Mouse (Mus musculus): ENCODE measurements around the gene Magoh. TPM values are rescaled to one million over a fixed set of nuclear protein-coding genes. Genes with fewer than 3 reads are reported as not detected.
A peak's percentile ranks its signal among the peaks of the same experiment; 100 is the strongest.

The Magoh gene
- polyA plus RNA-seq, 1 experiment from 2014 or later, result 111 TPM

DNA sequence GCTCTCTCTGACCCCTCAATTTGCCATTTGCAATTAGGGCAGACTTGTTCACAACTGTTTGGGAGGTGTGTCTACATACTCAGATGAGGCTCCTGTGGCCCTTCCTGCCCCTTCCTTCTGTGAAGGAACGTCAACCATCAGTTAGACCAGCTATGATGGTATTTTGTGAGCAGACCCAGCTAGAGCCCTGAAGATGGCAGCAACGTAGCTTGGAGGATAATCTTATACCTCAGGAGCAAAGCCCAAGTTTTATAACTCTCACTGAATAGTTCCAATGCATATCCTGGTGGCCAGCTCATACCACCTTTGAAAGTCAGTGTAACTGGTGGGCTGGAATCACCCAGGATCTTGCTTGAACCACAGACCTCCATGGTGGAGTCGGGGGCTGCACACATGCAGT, 51.9 kb downstream of the Magoh start:
- Histone ChIP-seq H3K27ac (ENCODE audit: low read length) (no peak overlapping the region), H3K9me3 (ENCODE audit: low read length) (no peaks in the 10 kb centered on the region), H3K9ac (replicated peaks; ENCODE audit: low read depth) (no peak overlapping the region), H3K4me3 (ENCODE audit: low read depth, low read length) (no peak overlapping the region), H3K4me2 (replicated peaks; ENCODE audit: low read depth, low read length) (no peak overlapping the region), H3K27me3 (replicated peaks; ENCODE audit: insufficient read depth, low read length) (no peaks in the 10 kb centered on the region), H3K4me1 (ENCODE audit: insufficient read depth, low read depth, low read length) (no peaks in the 10 kb centered on the region), H3K36me3 (ENCODE audit: insufficient read depth, low read length) (no peaks in the 10 kb centered on the region)
- ATAC-seq, result no peak
- WGBS, result 61% methylated on average over 3 of the region's 3 CpGs
- TF ChIP-seq CTCF (IDR thresholded peaks at IDR 0.05), result peak; percentile 32
- no peak for TF ChIP-seq EP300 (IDR thresholded peaks at IDR 0.05)
- no peak for DNase-seq (ENCODE audit: low spot score)

DNA sequence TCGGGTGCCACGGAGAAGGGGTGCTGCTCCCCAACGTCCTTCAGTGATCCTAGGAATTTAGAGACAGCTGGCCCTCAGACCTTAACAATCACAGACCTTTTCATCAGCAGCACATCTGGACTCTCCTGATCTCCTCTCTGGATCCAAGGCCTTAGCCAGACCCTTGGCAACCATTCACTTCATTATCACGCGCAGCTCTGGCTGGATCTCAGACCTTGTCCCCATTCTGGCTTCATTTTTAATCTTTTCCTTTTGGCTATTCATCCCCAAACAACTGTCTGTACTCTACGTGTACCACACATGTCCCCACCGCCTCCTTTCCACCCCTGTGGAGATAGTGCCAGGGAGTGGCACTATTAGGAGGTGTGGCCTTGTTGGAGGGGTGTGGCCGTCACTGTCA, 53.7 kb downstream of the Magoh start:
- Histone ChIP-seq H3K27ac (ENCODE audit: low read length) (no peak overlapping the region), H3K9me3 (ENCODE audit: low read length) (no peaks in the 10 kb centered on the region), H3K4me2 (replicated peaks; ENCODE audit: low read depth, low read length) (no peak overlapping the region), H3K36me3 (ENCODE audit: insufficient read depth, low read length) (no peaks in the 10 kb centered on the region), H3K9ac (replicated peaks; ENCODE audit: low read depth) (no peak overlapping the region), H3K27me3 (replicated peaks; ENCODE audit: insufficient read depth, low read length) (no peaks in the 10 kb centered on the region), H3K4me1 (ENCODE audit: insufficient read depth, low read depth, low read length) (no peaks in the 10 kb centered on the region), H3K4me3 (ENCODE audit: low read depth, low read length) (no peak overlapping the region)
- TF ChIP-seq CTCF (IDR thresholded peaks at IDR 0.05), result no peak
- TF ChIP-seq EP300 (IDR thresholded peaks at IDR 0.05), result no peak
- DNase-seq (ENCODE audit: low spot score) (no peak), ATAC-seq (no peak)
- WGBS, result 61% methylated on average over 8 of the region's 8 CpGs

DNA sequence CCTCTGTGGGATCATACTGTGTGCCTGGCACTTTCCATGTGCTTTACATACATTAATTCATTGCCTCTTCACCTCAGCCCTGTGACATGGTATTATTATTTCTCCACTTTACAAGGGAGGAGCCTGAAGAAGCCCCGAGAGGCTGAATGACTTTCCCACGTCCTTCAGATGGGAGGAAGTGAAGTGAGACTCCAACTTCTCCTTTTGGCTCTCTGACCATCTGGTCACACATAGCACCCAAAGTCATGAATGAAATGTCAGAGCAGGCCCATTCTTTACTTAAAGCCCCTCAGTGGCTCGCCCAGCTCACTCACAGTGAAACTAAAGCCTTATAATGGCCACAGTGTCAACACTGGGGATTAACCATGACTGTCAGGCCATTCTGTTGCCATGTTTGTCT, 55.7 kb downstream of the Magoh start:
- Histone ChIP-seq H3K27me3 (replicated peaks; ENCODE audit: insufficient read depth, low read length) (no peaks in the 10 kb centered on the region), H3K9me3 (ENCODE audit: low read length) (no peaks in the 10 kb centered on the region), H3K36me3 (ENCODE audit: insufficient read depth, low read length) (no peaks in the 10 kb centered on the region), H3K4me1 (ENCODE audit: insufficient read depth, low read depth, low read length) (no peaks in the 10 kb centered on the region), H3K4me3 (ENCODE audit: low read depth, low read length) (no peak overlapping the region), H3K9ac (replicated peaks; ENCODE audit: low read depth) (no peak overlapping the region), H3K4me2 (replicated peaks; ENCODE audit: low read depth, low read length) (no peak overlapping the region), H3K27ac (ENCODE audit: low read length) (no peak overlapping the region)
- DNase-seq (ENCODE audit: low spot score) (no peak), ATAC-seq (no peak)
- 54% methylated on average over 3 of the region's 3 CpGs for WGBS
- TF ChIP-seq EP300 (IDR thresholded peaks at IDR 0.05), result no peak
- no peak for TF ChIP-seq CTCF (IDR thresholded peaks at IDR 0.05)

Other genes with a start within 250 kb of the Magoh start
- 0.08 TPM in 1 of 2 replicates, not detected in the other for gene Dmrtb1, start 195.5 kb upstream of the Magoh start, polyA plus RNA-seq (2015; fragmentation: Nextera tagmentation; extraction: Ambion mirVana)
- 0.56 TPM in 2 replicates for gene Lrp8, start 77.5 kb upstream of the Magoh start, polyA plus RNA-seq (2015; fragmentation: Nextera tagmentation; extraction: Ambion mirVana)
- gene 0610037L13Rik, start 10.1 kb downstream of the Magoh start, polyA plus RNA-seq (2015; fragmentation: Nextera tagmentation; extraction: Ambion mirVana), result 92.4 and 92.7 TPM in 2 replicates
- gene Cpt2, start 43.9 kb downstream of the Magoh start, polyA plus RNA-seq (2015; fragmentation: Nextera tagmentation; extraction: Ambion mirVana), result 32.2 and 33.9 TPM in 2 replicates
- 0.17 and 0.48 TPM in 2 replicates for gene Slc1a7, start 88.6 kb downstream of the Magoh start, polyA plus RNA-seq (2015; fragmentation: Nextera tagmentation; extraction: Ambion mirVana)
- 2.8 and 3.3 TPM in 2 replicates for gene Podn, start 216.7 kb downstream of the Magoh start, polyA plus RNA-seq (2015; fragmentation: Nextera tagmentation; extraction: Ambion mirVana)